Mouse (Mus musculus): Measurements from ENCODE around the gene Nmt1.

DNA sequence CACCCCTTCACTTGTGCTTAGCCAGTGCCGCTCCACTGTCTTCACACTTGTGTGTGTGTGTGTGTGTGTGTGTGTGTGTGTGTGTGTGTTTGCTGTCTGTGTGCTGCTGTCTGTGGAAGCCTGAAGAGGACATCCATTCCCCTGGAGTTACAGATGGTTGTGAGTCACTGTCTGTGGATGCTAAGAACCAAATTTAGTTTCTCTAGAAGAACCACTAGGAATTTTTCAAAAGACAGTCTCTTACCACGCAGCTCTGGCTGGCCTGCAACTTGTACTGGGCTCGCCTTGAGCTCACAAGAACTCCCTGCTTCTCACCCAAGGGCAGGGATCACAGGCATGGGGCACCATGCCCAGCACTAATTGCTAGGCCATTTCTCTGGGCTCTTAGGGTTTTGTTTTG is 5.0 kb downstream of the Nmt1 start:
- TF ChIP-seq CTCF (IDR thresholded peaks at IDR 0.05; ENCODE audit: borderline replicate concordance, insufficient read depth, low read length) (no peak), POLR2A (IDR thresholded peaks at IDR 0.05; ENCODE audit: low read depth, low read length) (no peak)

Measured in embryonic fibroblast, embryonic 13.5 days (primary cell).